Mouse (Mus musculus): ENCODE results near the gene Acsf3.

GRCm38 (mm10) chr8:122747825-122748224 lies 27.5 kb upstream of the Acsf3 start:
- TF ChIP-seq CTCF (IDR thresholded peaks at IDR 0.05; ENCODE audit: low read depth, low read length) (no peak), POLR2A (IDR thresholded peaks at IDR 0.05; ENCODE audit: borderline replicate concordance, low read depth, low read length) (no peak)

All from bone marrow macrophage, adult 2 months (primary cell).